Mouse (Mus musculus): ENCODE measurements around the gene Clic3. TPM values are rescaled to one million over a fixed set of nuclear protein-coding genes. Genes with fewer than 3 reads are reported as not detected.
A peak's percentile ranks its signal among the peaks of the same experiment; 100 is the strongest.
"Not testable (repeated sequence)": the region's sequence is repeated elsewhere in the genome, so short reads cannot be mapped to it uniquely, and the experiment has no call there.

Clic3 gene
- 2.8 and 3.2 TPM in 2 replicates for polyA plus RNA-seq (2015; fragmentation: Nextera tagmentation; extraction: Ambion mirVana)

DNA sequence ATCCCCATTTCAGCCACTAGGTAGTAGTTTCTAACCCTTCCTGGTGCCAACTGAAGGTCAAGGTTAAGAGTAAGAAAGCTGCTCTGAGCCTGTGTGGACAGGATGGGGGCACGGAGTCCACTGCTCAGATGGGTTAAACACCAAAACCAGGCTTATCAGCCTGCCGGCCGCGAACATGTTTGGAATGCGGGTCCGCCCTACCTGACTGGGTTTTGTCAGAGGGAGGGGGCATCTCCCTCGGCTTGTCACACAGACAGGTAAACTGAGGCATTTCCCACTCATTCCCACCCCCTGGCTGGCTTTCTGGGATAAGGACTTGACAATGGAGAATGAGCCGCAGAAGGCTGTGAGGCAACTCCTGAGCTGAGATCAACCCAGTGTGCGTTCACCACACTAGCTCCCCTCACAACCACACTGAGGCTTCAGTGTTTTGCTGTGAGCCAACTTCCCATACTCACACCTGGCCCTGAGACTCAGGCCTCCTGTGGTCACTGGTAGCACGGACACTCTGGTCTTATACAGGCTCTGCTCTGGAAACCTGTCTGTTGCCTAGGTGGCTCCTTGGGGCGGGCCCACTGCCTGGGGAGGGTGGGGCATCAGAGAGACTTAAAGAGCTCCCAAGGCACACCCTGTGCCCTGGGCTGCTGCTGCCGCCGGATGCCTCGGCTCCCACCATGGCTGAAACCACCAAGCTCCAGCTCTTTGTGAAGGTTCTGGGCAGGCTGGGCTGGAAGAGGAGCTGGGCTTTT lies at the start of gene Clic3:
Gene Clic3, plus strand, starts transcription at position 634 of the 749 bp plus-strand sequence.
- peaks cover 21% of the 10 kb centered on the region for H3K36me3 ChIP-seq
- no peaks in the 10 kb centered on the region for H3K27me3 ChIP-seq
- H3K9ac ChIP-seq: no peak within 1 kb of the TSS
- peaks cover 24% of the 10 kb centered on the region for H3K4me1 ChIP-seq (replicated peaks)
- 65% methylated on average over 14 of the region's 14 CpGs for WGBS
- no peak within 1 kb of the TSS for H3K4me3 ChIP-seq
- H3K4me2 ChIP-seq: no peak within 1 kb of the TSS
- H3K27ac ChIP-seq (replicated peaks): no peak within 1 kb of the TSS
- H3K9me3 ChIP-seq: no peaks in the 10 kb centered on the region
- no peak for ATAC-seq (ENCODE audit: low read depth)

GRCm38 (mm10) chr2:25408908-25409307 lies 47.7 kb upstream of the Clic3 start:
- no peak overlapping the region for H3K4me2 ChIP-seq
- H3K4me1 ChIP-seq (replicated peaks): peaks cover 30% of the 10 kb centered on the region
- H3K27ac ChIP-seq (replicated peaks): no peak overlapping the region
- H3K36me3 ChIP-seq: peaks cover 57% of the 10 kb centered on the region
- H3K9ac ChIP-seq: no peak overlapping the region
- no peak overlapping the region for H3K4me3 ChIP-seq
- WGBS: 91% methylated on average over 10 of the region's 10 CpGs
- no peak for ATAC-seq (ENCODE audit: low read depth)
- no peaks in the 10 kb centered on the region for H3K9me3 ChIP-seq
- H3K27me3 ChIP-seq: no peaks in the 10 kb centered on the region

- not testable (repeated sequence) for H3K27me3 ChIP-seq; H3K9me3 ChIP-seq; H3K4me2 ChIP-seq; ATAC-seq (ENCODE audit: low read depth); H3K4me1 ChIP-seq (replicated peaks); H3K4me3 ChIP-seq; H3K9ac ChIP-seq; H3K27ac ChIP-seq (replicated peaks)
- peaks cover 38% of the 10 kb centered on the region for H3K36me3 ChIP-seq
These were observed 43.2 kb upstream of the Clic3 start for GRCm38 (mm10) chr2:25413436-25413835.

DNA sequence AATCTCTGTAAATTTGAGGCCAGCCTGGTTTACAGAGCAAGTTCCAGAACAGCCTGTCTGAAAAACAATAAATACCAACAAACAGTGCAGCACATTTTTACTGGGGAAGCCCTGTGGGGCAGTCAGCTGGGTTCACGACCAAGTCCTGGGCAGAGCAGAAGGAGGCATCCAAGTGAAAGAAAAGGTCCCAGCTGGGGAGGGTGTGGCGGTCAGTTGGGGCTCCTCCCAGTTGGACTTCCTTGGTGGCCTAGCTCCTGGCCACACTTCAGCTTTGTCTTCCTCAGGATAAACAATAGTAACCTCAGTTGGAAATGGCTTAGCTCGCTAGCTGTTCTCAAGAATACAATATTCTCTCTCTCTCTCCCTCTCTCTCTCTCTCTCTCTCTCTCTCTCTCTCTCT lies 39.2 kb upstream of the Clic3 start:
- Histone ChIP-seq H3K4me1 (replicated peaks) (peaks cover 6% of the 10 kb centered on the region), H3K9ac (no peak overlapping the region), H3K4me2 (no peak overlapping the region), H3K9me3 (no peaks in the 10 kb centered on the region), H3K27ac (replicated peaks) (0 out of 2 replicates have a peak overlapping the region, but pooled peaks have one; percentile 13), H3K4me3 (no peak overlapping the region), H3K27me3 (0 out of 2 replicates have a peak, but pooled peaks cover under 1% of the 10 kb centered on the region), H3K36me3 (0 out of 2 replicates have a peak, but pooled peaks cover 7% of the 10 kb centered on the region)
- ATAC-seq (ENCODE audit: low read depth): no peak
- 28% methylated on average over 3 of the region's 3 CpGs for WGBS

- H3K27ac ChIP-seq (replicated peaks): no peak overlapping the region
These were observed 34.7 kb upstream of the Clic3 start for GRCm38 (mm10) chr2:25421896-25422295.

GRCm38 (mm10) chr2:25422587-25423410 lies 33.8 kb upstream of the Clic3 start, which contains the start of gene Fut7:
Gene Fut7, plus strand, starts transcription at chr2:25423267.
- Histone ChIP-seq H3K4me1 (replicated peaks) (no peaks in the 10 kb centered on the region), H3K36me3 (no peaks in the 10 kb centered on the region), H3K27ac (replicated peaks) (no peak within 1 kb of the TSS), H3K4me3 (no peak within 1 kb of the TSS), H3K27me3 (peaks cover 39% of the 10 kb centered on the region), H3K9ac (no peak within 1 kb of the TSS), H3K9me3 (no peaks in the 10 kb centered on the region), H3K4me2 (no peak within 1 kb of the TSS)
- ATAC-seq (ENCODE audit: low read depth): no peak
- 74% methylated on average over 17 of the region's 17 CpGs for WGBS

More at GRCm38 (mm10) chr2:25421896-25422295, 34.7 kb upstream of the Clic3 start:
- Histone ChIP-seq H3K4me1 (replicated peaks) (peaks cover 6% of the 10 kb centered on the region), H3K4me3 (no peak overlapping the region), H3K36me3 (no peaks in the 10 kb centered on the region), H3K27me3 (peaks cover 39% of the 10 kb centered on the region), H3K9ac (no peak overlapping the region), H3K9me3 (no peaks in the 10 kb centered on the region), H3K4me2 (no peak overlapping the region)
- whole genome bisulfite sequencing: 19% methylated on average over 3 of the region's 3 CpGs
- ATAC-seq (ENCODE audit: low read depth): peak; percentile 51

DNA sequence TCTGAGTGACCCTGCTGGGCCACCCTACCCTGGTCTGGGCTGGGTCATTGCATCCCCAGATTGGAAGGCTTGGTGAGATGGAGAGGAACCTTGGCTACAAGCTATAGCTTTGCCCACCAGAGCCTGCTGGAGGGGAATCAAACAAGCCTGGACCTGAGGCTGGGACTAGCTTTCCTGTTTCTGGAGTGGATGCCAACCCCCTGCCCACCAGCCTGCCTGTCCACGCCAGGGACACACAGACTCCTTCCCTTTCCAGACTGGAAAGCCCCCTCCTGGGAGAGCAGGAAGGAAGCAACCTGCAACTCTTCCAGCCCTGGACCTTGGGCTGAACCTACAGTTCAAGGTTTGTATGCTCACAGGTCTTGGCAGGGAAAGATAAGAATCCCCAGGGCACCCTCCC lies 33.0 kb upstream of the Clic3 start:
- no peak overlapping the region for H3K4me3 ChIP-seq
- peaks cover 39% of the 10 kb centered on the region for H3K27me3 ChIP-seq
- no peak overlapping the region for H3K27ac ChIP-seq (replicated peaks)
- H3K4me2 ChIP-seq: no peak overlapping the region
- H3K4me1 ChIP-seq (replicated peaks): peaks cover 4% of the 10 kb centered on the region; the same call in 1 of the 2 replicates
- WGBS: 54% methylated on average over 1 of the region's 1 CpGs
- ATAC-seq (ENCODE audit: low read depth): no peak
- H3K36me3 ChIP-seq: no peaks in the 10 kb centered on the region
- no peaks in the 10 kb centered on the region for H3K9me3 ChIP-seq
- no peak overlapping the region for H3K9ac ChIP-seq

DNA sequence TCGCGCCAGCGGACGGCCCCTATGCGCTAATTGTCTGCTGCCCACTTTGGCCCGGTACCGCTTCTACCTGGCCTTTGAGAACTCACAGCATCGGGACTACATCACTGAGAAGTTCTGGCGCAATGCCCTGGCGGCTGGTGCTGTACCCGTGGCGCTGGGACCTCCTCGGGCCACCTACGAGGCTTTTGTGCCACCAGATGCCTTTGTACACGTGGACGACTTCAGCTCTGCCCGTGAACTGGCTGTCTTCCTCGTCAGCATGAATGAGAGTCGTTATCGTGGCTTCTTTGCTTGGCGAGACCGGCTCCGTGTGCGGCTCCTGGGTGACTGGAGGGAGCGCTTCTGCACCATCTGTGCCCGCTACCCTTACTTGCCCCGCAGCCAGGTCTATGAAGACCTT lies 31.2 kb upstream of the Clic3 start:
- no peak overlapping the region for H3K4me2 ChIP-seq
- WGBS: 47% methylated on average over 27 of the region's 27 CpGs
- H3K4me3 ChIP-seq: no peak overlapping the region
- H3K9me3 ChIP-seq: no peaks in the 10 kb centered on the region
- ATAC-seq (ENCODE audit: low read depth): no peak
- no peak overlapping the region for H3K27ac ChIP-seq (replicated peaks)
- H3K36me3 ChIP-seq: no peaks in the 10 kb centered on the region
- H3K4me1 ChIP-seq (replicated peaks): peaks cover 20% of the 10 kb centered on the region
- H3K27me3 ChIP-seq: peaks cover 39% of the 10 kb centered on the region
- no peak overlapping the region for H3K9ac ChIP-seq

- Histone ChIP-seq H3K27me3 (peaks cover 39% of the 10 kb centered on the region), H3K4me2 (no peak overlapping the region), H3K4me3 (no peak overlapping the region), H3K9ac (no peak overlapping the region), H3K9me3 (no peaks in the 10 kb centered on the region), H3K36me3 (no peaks in the 10 kb centered on the region), H3K4me1 (replicated peaks) (peaks cover 33% of the 10 kb centered on the region), H3K27ac (replicated peaks) (no peak overlapping the region)
- no peak for ATAC-seq (ENCODE audit: low read depth)
- 38% methylated on average over 5 of the region's 5 CpGs for WGBS
These were observed 29.9 kb upstream of the Clic3 start for GRCm38 (mm10) chr2:25426721-25427191.

DNA sequence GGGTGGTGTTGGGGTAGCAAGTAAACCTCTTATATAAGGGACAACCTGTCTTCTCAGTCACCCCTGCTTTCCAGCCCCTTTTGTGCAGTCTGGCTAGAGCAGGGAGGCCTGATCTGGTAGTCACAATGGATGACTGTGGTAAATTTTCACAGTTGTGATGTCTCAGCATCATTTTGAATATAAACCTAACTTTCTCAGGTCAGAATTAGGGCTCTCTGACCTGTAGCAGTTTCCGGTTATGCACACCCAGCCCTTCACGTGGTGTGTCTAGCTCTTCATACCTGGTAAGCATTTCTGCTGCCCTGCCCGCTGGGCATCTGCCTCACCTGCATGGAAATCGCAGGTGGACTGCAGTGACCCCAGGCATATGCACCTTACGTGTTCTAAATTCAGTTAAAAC lies 29.4 kb upstream of the Clic3 start:
- no peak for ATAC-seq (ENCODE audit: low read depth)
- no peak overlapping the region for H3K4me2 ChIP-seq
- peaks cover 39% of the 10 kb centered on the region for H3K27me3 ChIP-seq
- 91% methylated on average over 5 of the region's 5 CpGs for WGBS
- H3K9me3 ChIP-seq: no peaks in the 10 kb centered on the region
- H3K9ac ChIP-seq: no peak overlapping the region
- no peaks in the 10 kb centered on the region for H3K36me3 ChIP-seq
- H3K4me1 ChIP-seq (replicated peaks): peaks cover 36% of the 10 kb centered on the region
- H3K27ac ChIP-seq (replicated peaks): no peak overlapping the region
- no peak overlapping the region for H3K4me3 ChIP-seq

DNA sequence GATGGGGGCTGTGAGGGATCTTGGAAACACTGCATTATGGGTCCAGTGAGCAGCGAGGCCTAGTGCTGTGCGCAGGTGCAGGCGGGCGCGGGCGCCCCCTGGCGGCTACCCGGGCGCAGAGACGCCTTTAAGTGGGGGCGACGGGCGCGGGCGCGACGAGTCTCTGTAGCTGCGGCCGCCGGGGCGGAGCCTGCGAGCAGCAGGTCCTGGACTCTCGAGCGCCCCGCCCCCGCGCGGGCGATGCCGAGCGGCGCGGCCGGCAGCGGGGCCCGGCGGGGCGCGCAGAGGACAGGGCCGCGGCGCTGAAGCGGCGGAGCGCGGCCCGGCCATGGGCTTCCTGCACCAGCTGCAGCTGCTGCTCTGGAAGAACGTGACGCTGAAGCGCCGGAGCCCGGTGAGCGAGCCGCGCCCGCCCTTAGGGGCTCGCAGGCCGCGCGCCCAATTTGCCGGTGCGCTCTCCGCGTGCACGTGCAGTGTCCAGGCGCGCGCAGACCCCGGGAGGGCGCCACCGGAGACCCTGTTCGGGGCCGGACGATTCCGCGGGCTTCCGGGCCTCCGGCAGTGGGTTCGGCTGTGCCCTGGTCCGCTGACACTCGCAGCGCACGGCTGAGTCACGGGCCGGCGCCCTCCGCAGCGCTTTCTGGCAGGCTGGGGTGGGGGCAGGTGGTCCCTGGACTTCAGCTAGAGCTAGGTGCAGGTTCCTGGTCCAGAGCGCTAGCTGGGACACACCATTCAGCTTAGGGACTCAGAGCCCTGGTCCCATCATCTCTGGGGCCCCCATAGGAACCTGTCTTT lies 28.0 kb upstream of the Clic3 start, which contains the start of gene Abca2:
Gene Abca2, plus strand, starts transcription at position 262 of the 795 bp plus-strand sequence.
- peak; percentile 90 for ATAC-seq (ENCODE audit: low read depth)
- Histone ChIP-seq H3K9me3 (no peaks in the 10 kb centered on the region), H3K9ac (peak within 1 kb of the TSS; percentile 86), H3K27me3 (peaks cover 28% of the 10 kb centered on the region), H3K36me3 (peaks cover 10% of the 10 kb centered on the region), H3K4me1 (replicated peaks) (peaks cover 36% of the 10 kb centered on the region), H3K27ac (replicated peaks) (peak within 1 kb of the TSS; percentile 90), H3K4me2 (peak within 1 kb of the TSS; percentile 74), H3K4me3 (peak within 1 kb of the TSS; percentile 66)
- WGBS: under 1% methylated on average over 69 of the region's 89 CpGs

Measured in neural tube, embryonic 13.5 days (tissue).